Mouse (Mus musculus) embryo, embryonic 11 days (tissue): Measurements from ENCODE around the gene Lce1l.
"Not testable (repeated sequence)": the region's sequence is repeated elsewhere in the genome, so short reads cannot be mapped to it uniquely, and the experiment has no call there.

Source experiments
- DNase-seq: peaks from one replicate; pipeline ENCODE4 v3.0.0-alpha.2; 2015

The Lce1l gene

DNA sequence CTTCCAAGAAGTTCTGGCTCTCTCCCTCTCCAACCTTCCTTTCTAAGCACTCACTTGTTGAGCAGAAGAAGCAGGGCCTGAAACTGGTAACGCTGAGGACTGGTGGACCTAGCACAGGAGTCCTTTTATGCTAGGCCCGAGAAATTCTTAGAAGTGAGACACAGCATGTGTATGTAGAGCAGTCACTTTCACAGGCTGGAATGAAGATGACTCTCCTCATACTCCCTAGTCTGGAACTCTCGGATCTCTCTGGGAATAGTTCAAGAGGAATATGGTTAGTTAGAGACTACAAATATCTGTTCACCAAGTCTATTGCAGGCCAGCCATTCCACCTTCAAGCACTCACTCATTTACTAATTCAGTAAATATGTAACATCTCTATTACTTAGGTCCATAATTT lies at the start of gene Lce1l:
TSS of gene Lce1l (minus strand) at position 101 of the 400 bp plus-strand sequence.
- DNase-seq: no peak

- DNase-seq: no peak
Measured at GRCm38 (mm10) chr3:92894489-92894888, 43.4 kb upstream of the Lce1l start.

DNA sequence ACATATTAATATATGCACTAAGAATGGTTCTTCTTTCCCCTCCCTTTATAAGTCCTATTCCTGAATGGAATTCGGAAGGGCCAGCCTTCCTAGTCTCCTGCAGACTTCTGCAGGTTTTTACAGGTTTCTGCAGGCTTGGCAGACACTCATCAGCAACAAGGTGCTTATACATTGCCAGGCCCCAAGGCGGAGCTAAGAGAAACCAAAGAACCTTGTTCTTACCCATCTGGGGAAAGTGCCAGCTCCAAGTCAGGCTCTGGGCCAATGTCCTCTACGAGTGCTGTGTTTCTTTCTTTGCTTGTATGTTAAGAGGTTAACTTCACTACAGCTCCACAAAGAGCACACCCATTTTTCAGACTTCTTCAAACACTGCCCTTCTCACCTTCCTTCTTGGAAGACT lies 43.0 kb upstream of the Lce1l start:
- no peak for DNase-seq

DNA sequence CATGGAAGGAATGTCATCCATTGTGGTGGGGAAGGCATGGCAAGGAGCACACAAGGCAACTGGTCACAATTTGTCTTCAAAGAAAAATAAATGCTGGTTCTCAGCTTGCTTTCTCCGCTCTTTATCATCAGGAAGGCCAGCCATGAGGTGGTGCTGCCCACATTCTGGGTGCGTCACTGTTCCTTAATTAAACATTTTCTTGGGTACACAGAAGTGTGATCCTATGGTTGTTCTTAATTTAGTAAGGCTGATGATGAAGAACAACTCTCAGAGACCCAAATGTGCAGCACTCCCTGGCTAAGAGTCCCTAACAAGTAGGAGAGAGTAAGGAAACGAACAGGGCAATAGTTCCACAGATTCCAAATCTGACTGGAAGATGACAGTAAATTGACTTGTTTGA lies 23.1 kb upstream of the Lce1l start:
- no peak for DNase-seq

DNA sequence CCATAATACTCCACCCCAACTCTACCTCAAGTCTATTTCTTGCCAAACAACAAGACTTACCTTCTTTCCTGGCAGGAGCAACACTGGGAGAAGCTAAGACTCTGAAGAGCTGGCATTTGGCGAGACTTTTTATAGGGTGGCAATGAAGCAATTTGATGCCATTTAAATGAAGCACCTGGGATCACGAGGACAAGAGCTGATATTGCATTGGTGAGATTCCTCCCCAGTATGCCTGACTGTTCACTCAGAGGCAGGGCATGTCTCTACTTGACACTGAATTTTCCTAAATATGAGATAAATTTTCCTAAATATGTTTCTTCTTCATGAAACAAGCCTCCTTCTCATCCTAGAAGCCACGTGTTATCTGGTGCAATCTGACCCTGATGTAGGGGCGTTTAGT lies 19.0 kb upstream of the Lce1l start, which contains the start of gene 2310050C09Rik:
TSS of gene 2310050C09Rik (minus strand) at position 101 of the 400 bp plus-strand sequence.
- DNase-seq: no peak

DNA sequence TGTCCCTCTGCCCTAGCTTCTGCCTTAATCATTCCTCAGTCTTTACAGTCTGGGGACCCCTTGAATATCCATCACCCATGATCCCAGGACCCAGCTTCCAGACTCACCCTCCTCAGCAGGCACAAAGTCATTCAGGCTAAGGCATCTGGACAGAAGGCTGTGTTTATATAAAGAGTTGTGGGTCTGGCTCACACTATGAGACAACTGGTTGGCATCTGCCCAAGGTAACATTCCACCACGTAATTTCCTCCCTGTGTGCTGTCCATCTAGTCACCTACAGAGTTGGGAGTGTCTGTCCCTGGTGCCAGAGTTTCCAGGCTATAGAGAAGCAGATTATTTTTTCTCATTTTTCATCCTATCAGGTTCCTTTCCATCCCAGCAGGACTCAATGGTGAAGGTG lies 24.0 kb downstream of the Lce1l start, which contains the start of gene Kprp:
TSS of gene Kprp (minus strand) at position 140 of the 400 bp plus-strand sequence.
- no peak for DNase-seq

- no peak for DNase-seq
Measured at GRCm38 (mm10) chr3:92825808-92826207, 25.3 kb downstream of the Lce1l start.

DNA sequence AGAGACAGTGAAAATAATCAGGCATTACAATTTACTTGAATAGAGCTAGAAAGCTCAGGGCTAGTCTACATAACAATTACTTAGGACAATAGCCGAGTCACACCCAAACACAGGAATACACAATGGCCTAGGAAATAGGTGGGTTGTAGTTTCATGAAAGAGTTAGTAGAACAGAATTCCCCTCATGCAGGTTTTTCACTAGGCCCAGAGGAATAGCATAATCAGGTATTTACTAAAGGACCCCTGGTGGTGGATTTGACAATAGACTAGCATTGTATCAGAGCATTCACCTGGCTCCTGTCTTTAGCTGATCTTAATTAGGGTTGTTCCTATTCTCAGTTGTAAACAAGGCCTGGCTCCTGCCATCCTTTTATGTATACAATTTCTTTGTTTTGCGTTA lies 35.0 kb downstream of the Lce1l start:
- DNase-seq: not testable (repeated sequence)

DNA sequence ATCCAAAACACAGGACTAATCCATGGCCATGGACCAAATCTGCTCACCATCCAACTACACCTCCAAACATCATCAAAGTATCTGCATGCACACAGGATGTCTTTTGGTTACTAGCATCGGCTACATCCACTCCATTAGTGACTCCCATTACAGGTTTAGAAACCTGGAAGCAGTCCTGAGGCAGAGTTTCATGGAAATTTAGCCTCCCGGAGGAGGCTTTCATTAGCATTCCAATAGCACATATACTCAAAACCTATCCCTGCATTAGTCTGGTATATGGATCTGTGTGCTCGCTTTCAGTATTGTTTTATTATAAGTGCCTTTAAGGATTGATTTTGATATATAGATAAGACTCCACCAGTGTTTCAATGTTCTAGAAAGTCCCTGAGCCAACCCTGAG lies 35.5 kb downstream of the Lce1l start:
- no peak for DNase-seq

DNA sequence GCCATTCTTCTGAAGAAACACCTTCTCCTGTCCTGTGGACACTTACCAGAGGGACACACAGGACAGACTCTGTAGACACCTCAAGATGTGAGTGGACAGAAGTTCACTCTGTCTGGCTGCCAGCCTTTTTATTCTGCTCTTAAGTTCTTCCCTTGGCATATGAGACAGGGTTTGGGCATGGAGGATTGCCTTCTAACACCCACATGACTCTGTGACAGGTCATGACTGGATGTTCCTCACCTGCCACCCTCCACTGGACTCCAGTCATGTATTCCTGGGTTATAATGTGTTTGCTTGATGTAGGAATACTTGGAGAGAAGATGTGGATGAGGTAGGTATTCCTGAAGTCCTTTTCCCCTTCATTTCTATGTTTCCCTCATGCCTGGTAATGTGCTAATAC lies 43.3 kb downstream of the Lce1l start, which contains the start of gene Lce1k:
TSS of gene Lce1k (minus strand) at position 101 of the 400 bp plus-strand sequence.
- no peak for DNase-seq
